Mouse (Mus musculus): ENCODE results near the gene Rps6ka5. TPM values are rescaled to one million over a fixed set of nuclear protein-coding genes. Genes with fewer than 3 reads are reported as not detected.

Rps6ka5 gene
- polyA plus RNA-seq, 1 experiment, result 1.9 TPM

DNA sequence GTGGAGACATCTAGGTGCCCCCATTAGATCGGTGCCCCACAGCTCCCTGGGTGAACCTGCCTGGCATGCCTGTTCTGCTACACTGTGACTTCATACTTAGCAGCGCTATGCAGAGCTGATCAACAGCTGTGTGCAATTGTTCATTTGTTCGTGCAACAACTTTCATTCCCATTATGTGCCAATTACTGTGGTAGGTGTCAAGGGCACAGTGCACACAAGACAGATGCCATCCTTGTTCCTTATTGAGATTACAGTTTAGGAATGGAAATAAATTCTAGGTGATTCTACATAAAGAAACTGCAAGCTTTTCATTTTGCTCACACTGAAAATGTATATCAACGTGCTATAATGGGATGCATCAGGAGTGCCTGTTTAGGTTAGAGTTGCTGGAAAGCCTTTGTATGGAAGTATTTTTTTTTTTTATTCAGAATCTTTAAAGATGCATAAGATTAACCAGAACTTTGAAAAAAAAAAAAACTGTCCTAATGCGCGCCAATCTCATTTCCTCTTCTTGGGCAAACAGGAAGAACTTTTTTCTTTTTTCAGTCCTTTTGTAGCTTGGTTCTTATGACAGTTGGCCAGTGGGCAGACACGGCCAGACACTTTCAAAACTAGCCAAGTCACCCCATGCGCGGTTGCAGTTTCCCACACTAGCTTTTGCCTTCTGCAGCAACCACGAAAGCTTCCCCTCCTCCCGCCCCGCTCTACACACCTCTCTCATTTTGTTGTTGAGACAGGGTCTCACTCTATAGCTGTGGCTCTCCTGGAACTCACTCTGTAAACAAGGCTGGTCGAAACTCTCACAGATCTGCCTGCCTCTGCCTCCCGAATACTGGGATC lies 2.1 kb upstream of the Rps6ka5 start:
- H3K4me2 ChIP-seq (ENCODE audit: low read depth), result no peak overlapping the region
- TF ChIP-seq POLR2A (IDR thresholded peaks at IDR 0.05; ENCODE audit: insufficient read length, low read depth) (no peak), E2F4 (IDR thresholded peaks at IDR 0.05; ENCODE audit: insufficient read depth) (no peak), POLR2AphosphoS2 (IDR thresholded peaks at IDR 0.05; ENCODE audit: insufficient read length, low read depth) (no peak), CEBPB (IDR thresholded peaks at IDR 0.05; ENCODE audit: insufficient read depth, poor library complexity, severe bottlenecking) (no peak), SRF (IDR thresholded peaks at IDR 0.05; ENCODE audit: control insufficient read depth, insufficient read length, low read depth) (no peak), MYOG (IDR thresholded peaks at IDR 0.05; ENCODE audit: control insufficient read depth in 1 of 3, insufficient read depth in 1 of 3, insufficient read length in 2 of 3, low read depth in 2 of 3) (no peak), MAX (IDR thresholded peaks at IDR 0.05; ENCODE audit: low read depth) (no peak), REST (IDR thresholded peaks at IDR 0.05; ENCODE audit: insufficient read depth, insufficient read length) (no peak), TCF3 (IDR thresholded peaks at IDR 0.05; ENCODE audit: insufficient read length, low read depth) (no peak), TCF12 (IDR thresholded peaks at IDR 0.05; ENCODE audit: insufficient read depth, poor library complexity, severe bottlenecking) (no peak), MYOD1 (IDR thresholded peaks at IDR 0.05; ENCODE audit: control insufficient read depth in 1 of 3, insufficient read length in 2 of 3, low read depth in 2 of 3) (no peak), USF1 (IDR thresholded peaks at IDR 0.05; ENCODE audit: low read depth) (no peak)
- H3ac ChIP-seq (ENCODE audit: control insufficient read depth, insufficient read length), result no peak overlapping the region
- no peak overlapping the region for H3K4me3 ChIP-seq
- H3K79me2 ChIP-seq (ENCODE audit: control insufficient read depth, insufficient read depth), result no peaks in the 10 kb centered on the region
- peaks cover 9% of the 10 kb centered on the region for H3K27me3 ChIP-seq (ENCODE audit: control insufficient read depth, insufficient read depth, insufficient read length)
- H3K36me3 ChIP-seq (ENCODE audit: control insufficient read depth, insufficient read depth), result no peaks in the 10 kb centered on the region

DNA sequence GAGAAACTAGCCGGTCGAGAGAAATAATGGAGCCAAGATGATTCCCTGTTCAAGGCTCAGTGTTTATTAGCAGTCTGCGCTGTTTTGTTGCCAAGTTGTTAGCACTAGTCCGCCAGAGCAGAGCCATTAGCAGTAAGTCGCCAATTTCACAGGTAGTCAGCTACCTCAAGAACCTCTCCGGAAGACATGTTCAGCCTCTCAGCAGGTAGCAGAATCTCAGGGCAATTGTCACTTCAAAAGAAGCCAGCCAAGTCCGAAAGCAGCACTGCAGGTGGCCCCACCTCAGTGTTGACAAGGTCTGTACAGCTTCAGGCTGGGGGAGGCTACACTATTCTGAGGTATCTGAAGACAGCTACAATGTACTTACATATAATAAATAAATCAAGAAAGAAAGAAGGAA lies 1.1 kb upstream of the Rps6ka5 start:
- no peak overlapping the region for H3ac ChIP-seq (ENCODE audit: control insufficient read depth, insufficient read length)
- H3K79me2 ChIP-seq (ENCODE audit: control insufficient read depth, insufficient read depth), result no peaks in the 10 kb centered on the region
- H3K27me3 ChIP-seq (ENCODE audit: control insufficient read depth, insufficient read depth, insufficient read length), result peaks cover 9% of the 10 kb centered on the region
- H3K4me2 ChIP-seq (ENCODE audit: low read depth), result no peak overlapping the region
- no peak for TF ChIP-seq MAX (IDR thresholded peaks at IDR 0.05; ENCODE audit: low read depth)
- TF ChIP-seq E2F4 (IDR thresholded peaks at IDR 0.05; ENCODE audit: insufficient read depth), result no peak
- no peak for TF ChIP-seq SRF (IDR thresholded peaks at IDR 0.05; ENCODE audit: control insufficient read depth, insufficient read length, low read depth)
- TF ChIP-seq TCF12 (IDR thresholded peaks at IDR 0.05; ENCODE audit: insufficient read depth, poor library complexity, severe bottlenecking), result no peak
- TF ChIP-seq USF1 (IDR thresholded peaks at IDR 0.05; ENCODE audit: low read depth), result no peak
- no peaks in the 10 kb centered on the region for H3K36me3 ChIP-seq (ENCODE audit: control insufficient read depth, insufficient read depth)
- H3K4me3 ChIP-seq, result no peak overlapping the region

DNA sequence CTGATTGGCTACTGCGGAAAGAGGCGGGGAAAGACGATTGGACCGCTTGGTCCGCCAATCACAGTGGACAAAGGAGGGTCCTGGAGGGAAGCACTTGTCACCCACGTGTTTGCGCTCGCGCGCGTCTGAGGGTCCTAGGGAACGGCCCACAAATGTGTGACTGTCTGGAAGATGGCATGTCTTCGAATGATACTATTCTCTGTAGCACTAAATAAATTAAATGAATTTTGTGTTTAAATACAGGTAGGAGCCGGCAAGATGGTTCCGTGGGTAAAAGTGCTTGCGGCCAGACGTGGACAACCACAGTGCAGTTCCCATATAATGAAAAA lies 1.4 kb downstream of the Rps6ka5 start:
- H3K36me3 ChIP-seq (ENCODE audit: control insufficient read depth, insufficient read depth), result no peaks in the 10 kb centered on the region
- peak overlapping the region; percentile 25 for H3ac ChIP-seq (ENCODE audit: control insufficient read depth, insufficient read length)
- peak overlapping the region; percentile 87 for H3K4me2 ChIP-seq (ENCODE audit: low read depth)
- H3K79me2 ChIP-seq (ENCODE audit: control insufficient read depth, insufficient read depth), result no peaks in the 10 kb centered on the region
- H3K4me3 ChIP-seq, result peak overlapping the region; percentile 46
- TF ChIP-seq MAX (IDR thresholded peaks at IDR 0.05; ENCODE audit: low read depth) (peak; percentile 46), USF1 (IDR thresholded peaks at IDR 0.05; ENCODE audit: low read depth) (no peak)
- H3K27me3 ChIP-seq (ENCODE audit: control insufficient read depth, insufficient read depth, insufficient read length), result peaks cover 6% of the 10 kb centered on the region

DNA sequence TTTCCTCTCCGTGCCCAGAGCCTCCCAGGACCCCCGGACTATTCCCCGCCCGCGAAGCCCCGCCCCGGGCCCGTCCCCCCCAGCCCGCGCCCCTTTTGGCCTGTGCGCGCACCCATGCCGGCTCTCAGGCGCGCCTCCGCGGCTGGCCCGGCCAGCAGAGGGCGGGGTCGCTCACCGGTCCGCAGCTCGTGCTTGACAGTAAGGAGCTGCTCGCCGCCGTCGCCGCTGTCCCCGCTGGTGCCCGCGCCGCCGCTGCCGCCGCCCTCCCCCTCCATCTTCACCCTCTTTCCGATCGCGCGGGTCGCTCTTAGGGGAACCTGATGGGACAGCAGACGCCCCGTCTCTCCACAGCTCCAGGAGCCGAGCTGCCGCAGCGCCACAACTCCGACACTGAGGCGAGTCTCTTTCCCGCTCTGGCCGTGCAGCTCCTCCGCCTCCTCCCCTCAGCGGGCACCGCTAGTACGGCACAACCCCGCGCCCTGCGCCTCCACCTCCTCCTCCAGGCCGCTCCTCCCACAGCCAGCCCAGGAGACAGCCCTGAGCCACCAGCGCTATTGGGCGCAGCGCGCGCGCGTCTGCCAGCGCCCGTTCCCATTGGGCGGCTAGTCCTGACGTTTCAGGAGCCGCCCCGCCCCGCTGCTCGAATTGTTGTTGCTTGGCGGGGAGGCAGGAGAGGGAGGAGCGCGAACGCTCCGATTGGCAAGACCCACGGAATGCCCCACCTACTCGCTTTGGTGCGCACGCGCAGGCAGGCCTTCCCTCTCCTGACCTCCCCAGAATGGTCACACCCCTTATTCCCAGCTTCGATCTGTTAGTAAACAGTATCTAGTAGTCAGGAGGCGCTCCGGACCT lies 2.0 kb downstream of the Rps6ka5 start:
- Histone ChIP-seq H3K4me3 (peak overlapping the region; percentile 46), H3K4me2 (ENCODE audit: low read depth) (peak overlapping the region; percentile 96), H3K27me3 (ENCODE audit: control insufficient read depth, insufficient read depth, insufficient read length) (peaks cover under 1% of the 10 kb centered on the region), H3K79me2 (ENCODE audit: control insufficient read depth, insufficient read depth) (no peaks in the 10 kb centered on the region), H3ac (ENCODE audit: control insufficient read depth, insufficient read length) (peak overlapping the region; percentile 25), H3K36me3 (ENCODE audit: control insufficient read depth, insufficient read depth) (no peaks in the 10 kb centered on the region)
- TF ChIP-seq SRF (IDR thresholded peaks at IDR 0.05; ENCODE audit: control insufficient read depth, insufficient read length, low read depth), result peak; percentile 73
- peak; percentile 93 for TF ChIP-seq POLR2A (IDR thresholded peaks at IDR 0.05; ENCODE audit: insufficient read length, low read depth)
- no peak for TF ChIP-seq MYOD1 (IDR thresholded peaks at IDR 0.05; ENCODE audit: control insufficient read depth in 1 of 3, insufficient read length in 2 of 3, low read depth in 2 of 3)
- TF ChIP-seq E2F4 (IDR thresholded peaks at IDR 0.05; ENCODE audit: insufficient read depth), result peak; percentile 22
- peak; percentile 86 for TF ChIP-seq POLR2AphosphoS2 (IDR thresholded peaks at IDR 0.05; ENCODE audit: insufficient read length, low read depth)

DNA sequence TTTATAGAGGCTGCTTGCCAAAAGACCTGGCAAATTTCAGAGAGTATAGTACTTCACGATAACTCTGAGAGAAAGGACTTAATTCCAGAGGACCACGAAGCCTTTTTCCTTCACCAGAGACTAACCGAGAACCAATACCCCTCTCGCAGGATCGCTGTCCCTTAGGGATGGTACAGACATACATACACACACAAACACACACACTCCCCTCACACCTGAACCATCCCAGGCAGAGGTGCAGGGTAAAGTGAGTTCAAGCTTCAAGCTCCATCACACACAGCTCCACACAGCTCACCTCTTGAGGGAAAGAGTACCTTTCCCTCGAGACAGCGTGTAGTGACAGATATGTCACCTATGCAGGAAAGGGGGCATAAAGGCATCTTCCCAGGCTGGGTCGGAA lies 2.6 kb downstream of the Rps6ka5 start:
- no peaks in the 10 kb centered on the region for H3K27me3 ChIP-seq (ENCODE audit: control insufficient read depth, insufficient read depth, insufficient read length)
- H3ac ChIP-seq (ENCODE audit: control insufficient read depth, insufficient read length), result peak overlapping the region; percentile 25
- H3K4me3 ChIP-seq, result peak overlapping the region; percentile 46
- H3K79me2 ChIP-seq (ENCODE audit: control insufficient read depth, insufficient read depth), result no peaks in the 10 kb centered on the region
- H3K36me3 ChIP-seq (ENCODE audit: control insufficient read depth, insufficient read depth), result no peaks in the 10 kb centered on the region
- peak overlapping the region; percentile 96 for H3K4me2 ChIP-seq (ENCODE audit: low read depth)
- TF ChIP-seq E2F4 (IDR thresholded peaks at IDR 0.05; ENCODE audit: insufficient read depth) (no peak), POLR2A (IDR thresholded peaks at IDR 0.05; ENCODE audit: insufficient read length, low read depth) (no peak), SRF (IDR thresholded peaks at IDR 0.05; ENCODE audit: control insufficient read depth, insufficient read length, low read depth) (no peak), CEBPB (IDR thresholded peaks at IDR 0.05; ENCODE audit: insufficient read depth, poor library complexity, severe bottlenecking) (no peak), MYOD1 (IDR thresholded peaks at IDR 0.05; ENCODE audit: control insufficient read depth in 1 of 3, insufficient read length in 2 of 3, low read depth in 2 of 3) (no peak), MYOG (IDR thresholded peaks at IDR 0.05; ENCODE audit: control insufficient read depth in 1 of 3, insufficient read depth in 1 of 3, insufficient read length in 2 of 3, low read depth in 2 of 3) (no peak), USF1 (IDR thresholded peaks at IDR 0.05; ENCODE audit: low read depth) (no peak), TCF12 (IDR thresholded peaks at IDR 0.05; ENCODE audit: insufficient read depth, poor library complexity, severe bottlenecking) (no peak), MAX (IDR thresholded peaks at IDR 0.05; ENCODE audit: low read depth) (no peak), TCF3 (IDR thresholded peaks at IDR 0.05; ENCODE audit: insufficient read length, low read depth) (no peak), REST (IDR thresholded peaks at IDR 0.05; ENCODE audit: insufficient read depth, insufficient read length) (no peak), POLR2AphosphoS2 (IDR thresholded peaks at IDR 0.05; ENCODE audit: insufficient read length, low read depth) (no peak)
